Mouse (Mus musculus) limb, embryonic 13.5 days (tissue): ENCODE results near the gene Stx4a. TPM values are rescaled to one million over a fixed set of nuclear protein-coding genes. Genes with fewer than 3 reads are reported as not detected.
"Not testable (repeated sequence)": the region's sequence is repeated elsewhere in the genome, so short reads cannot be mapped to it uniquely, and the experiment has no call there.

Experiments used
- ATAC-seq: fragments of 200-750 bp; cut with Nextera tagmentation; 2 replicates; pipeline ENCODE4 v1.8.0; 2017; ENCODE audit warnings: low read depth, moderate number of reproducible peaks, moderate TSS enrichment; ENCODE audit not compliant: low FRiP score
- H3K27ac ChIP-seq: fragments of 300-500 bp; sonication (generic); 2 replicates; pipeline ENCODE4 v1.5.1; 2015; ENCODE audit warnings: inconsistent platforms, mild to moderate bottlenecking, moderate library complexity
- H3K27me3 ChIP-seq: fragments of 300-500 bp; sonication (generic); 2 replicates; pipeline ENCODE4 v1.6.1; 2015; ENCODE audit warnings: mild to moderate bottlenecking, inconsistent platforms
- H3K36me3 ChIP-seq: fragments of 300-500 bp; sonication (generic); 2 replicates; pipeline ENCODE4 v1.6.1; 2015; ENCODE audit warnings: inconsistent platforms, mild to moderate bottlenecking, moderate library complexity
- H3K4me1 ChIP-seq: fragments of 300-500 bp; sonication (generic); 2 replicates; pipeline ENCODE4 v1.6.1; 2015; ENCODE audit warnings: inconsistent platforms
- H3K4me2 ChIP-seq: fragments of 300-500 bp; sonication (generic); replicated peaks from 2 replicates; pipeline ENCODE4 v1.6.1; 2015; ENCODE audit warnings: inconsistent platforms, mild to moderate bottlenecking, moderate library complexity
- H3K4me3 ChIP-seq: fragments of 300-500 bp; sonication (generic); 2 replicates; pipeline ENCODE4 v1.5.1; 2015; ENCODE audit warnings: moderate library complexity, mild to moderate bottlenecking, inconsistent platforms
- H3K9ac ChIP-seq: fragments of 300-500 bp; sonication (generic); 2 replicates; pipeline ENCODE4 v1.6.1; 2015; ENCODE audit warnings: mild to moderate bottlenecking, inconsistent platforms
- H3K9me3 ChIP-seq: fragments of 300-500 bp; sonication (generic); 2 replicates; pipeline ENCODE4 v1.6.1; 2016; ENCODE audit warnings: inconsistent platforms
- WGBS: fragments of 180-500 bp; shearing (Covaris S2); methylation state at CpG from one replicate; pipeline ENCODE4 v1.1.7; 2015; 5-methylcytosine and 5-hydroxymethylcytosine counted together
- polyA plus RNA-seq: library from polyadenylated mRNA; unstranded; fragments of >200 nt; fragmentation: Nextera tagmentation; extraction: Ambion mirVana; gene quantifications from 2 replicates; pipeline ENCODE4 v1.2.1, GENCODE M21; 2015

Gene Stx4a
- polyA plus RNA-seq: 53.2 and 55.6 TPM in 2 replicates

DNA sequence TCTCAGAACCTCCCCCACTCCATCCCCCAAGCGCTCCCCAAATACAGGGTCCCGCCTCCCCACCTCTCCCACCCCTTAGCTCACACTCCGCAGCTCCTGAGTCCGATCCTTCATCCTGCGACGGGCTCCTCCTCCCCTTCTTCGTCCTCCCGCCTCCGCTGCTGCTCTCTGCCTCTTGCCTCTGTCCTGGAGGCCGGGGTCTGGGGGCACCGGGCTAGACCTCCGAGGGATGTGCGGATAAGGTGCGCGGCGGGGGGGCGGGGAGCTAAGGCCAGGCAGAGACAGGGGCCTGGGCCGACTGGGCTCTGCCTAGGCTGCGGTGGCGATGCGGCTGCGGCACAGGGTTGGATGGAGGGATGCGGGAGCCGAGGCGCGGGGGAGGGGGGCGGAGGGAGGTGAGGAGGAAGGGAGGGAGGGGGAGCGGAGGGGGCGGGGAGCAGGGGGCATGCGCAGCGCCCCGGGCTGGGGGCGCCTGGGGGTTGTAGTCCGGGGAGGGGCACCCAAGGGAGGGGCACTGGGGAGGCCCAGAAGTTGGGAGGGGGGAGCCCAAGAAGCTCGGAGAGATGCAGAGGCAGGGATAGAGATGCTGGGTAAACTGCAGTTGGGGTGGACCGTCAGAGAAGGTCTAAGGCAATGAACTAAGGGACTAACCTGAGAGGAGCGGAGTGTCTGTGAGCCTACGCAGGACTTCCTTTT is at the start of gene Stx4a, which contains the start of gene Stx1b:
Stx4a (plus strand) TSS at position 119 of the 696 bp plus-strand sequence.
Stx1b (minus strand) TSS at position 374 of the 696 bp plus-strand sequence.
- H3K27me3 ChIP-seq: no peaks in the 10 kb centered on the region
- no peaks in the 10 kb centered on the region for H3K9me3 ChIP-seq
- H3K4me1 ChIP-seq: peaks cover 25% of the 10 kb centered on the region
- 3% methylated on average over 29 of the region's 38 CpGs for WGBS
- H3K27ac ChIP-seq: peak within 1 kb of the TSS; percentile 77; the same call in 1 of the 2 replicates
- H3K36me3 ChIP-seq: no peaks in the 10 kb centered on the region
- peak within 1 kb of the TSS; percentile 71 for H3K4me3 ChIP-seq
- H3K4me2 ChIP-seq: peak within 1 kb of the TSS; percentile 82
- H3K9ac ChIP-seq: peak within 1 kb of the TSS; percentile 81
- ATAC-seq: peak; percentile 77

DNA sequence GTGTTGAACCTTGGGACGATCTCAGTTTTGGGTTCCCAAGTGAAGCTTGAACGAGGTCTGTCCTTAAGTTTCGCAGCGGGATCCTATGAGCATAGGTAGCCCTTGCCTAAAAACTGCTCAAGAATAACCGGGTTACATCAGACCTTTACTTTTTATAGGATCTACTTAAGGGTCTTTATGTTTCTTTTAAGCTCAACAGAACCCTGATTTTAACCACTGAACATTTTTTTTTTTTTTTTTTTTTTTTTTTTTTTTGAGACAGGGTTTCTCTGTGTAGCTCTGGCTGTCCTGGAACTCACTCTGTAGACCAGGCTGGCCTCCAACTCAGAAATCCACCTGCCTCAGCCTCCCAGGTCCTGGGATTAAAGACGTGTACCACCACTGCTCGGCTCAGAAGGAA is 48.3 kb upstream of the Stx4a start:
- not testable (repeated sequence) for H3K9me3 ChIP-seq, ATAC-seq, H3K27me3 ChIP-seq
- Histone ChIP-seq H3K9ac (peak overlapping the region; percentile 92), H3K4me2 (peak overlapping the region; percentile 81), H3K4me3 (peak overlapping the region; percentile 74), H3K4me1 (peaks cover 34% of the 10 kb centered on the region), H3K36me3 (peaks cover 30% of the 10 kb centered on the region), H3K27ac (peak overlapping the region; percentile 97)
- 74% methylated on average over 7 of the region's 7 CpGs for WGBS

DNA sequence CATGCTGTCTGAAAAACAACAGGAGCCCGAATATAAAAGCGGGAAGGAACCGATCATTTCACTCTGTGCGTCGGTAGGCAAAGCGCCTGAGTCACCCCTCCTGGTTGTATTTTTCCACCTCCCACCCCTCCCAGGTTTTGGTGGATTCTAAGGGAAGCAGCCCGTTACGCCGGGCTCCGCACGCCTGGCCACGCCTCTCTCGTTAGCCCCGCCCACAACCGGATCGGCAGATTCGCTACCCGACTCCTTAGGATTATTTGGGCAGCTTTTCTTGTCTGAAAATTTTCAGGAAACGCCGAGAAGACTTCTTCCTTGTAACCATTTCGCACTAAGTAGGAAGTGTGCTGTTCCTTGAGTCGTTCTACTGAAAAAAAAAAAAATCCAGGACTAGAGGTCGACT is 47.7 kb upstream of the Stx4a start, which contains the start of gene Setd1a:
Setd1a (plus strand) TSS at position 245 of the 400 bp plus-strand sequence.
- Histone ChIP-seq H3K9ac (peak within 1 kb of the TSS; percentile 92), H3K27me3 (no peaks in the 10 kb centered on the region), H3K27ac (peak within 1 kb of the TSS; percentile 97), H3K36me3 (peaks cover 36% of the 10 kb centered on the region), H3K4me2 (peak within 1 kb of the TSS; percentile 81), H3K9me3 (no peaks in the 10 kb centered on the region), H3K4me1 (peaks cover 30% of the 10 kb centered on the region), H3K4me3 (peak within 1 kb of the TSS; percentile 74)
- under 1% methylated on average over 23 of the region's 23 CpGs for WGBS
- peak; percentile 64 for ATAC-seq

DNA sequence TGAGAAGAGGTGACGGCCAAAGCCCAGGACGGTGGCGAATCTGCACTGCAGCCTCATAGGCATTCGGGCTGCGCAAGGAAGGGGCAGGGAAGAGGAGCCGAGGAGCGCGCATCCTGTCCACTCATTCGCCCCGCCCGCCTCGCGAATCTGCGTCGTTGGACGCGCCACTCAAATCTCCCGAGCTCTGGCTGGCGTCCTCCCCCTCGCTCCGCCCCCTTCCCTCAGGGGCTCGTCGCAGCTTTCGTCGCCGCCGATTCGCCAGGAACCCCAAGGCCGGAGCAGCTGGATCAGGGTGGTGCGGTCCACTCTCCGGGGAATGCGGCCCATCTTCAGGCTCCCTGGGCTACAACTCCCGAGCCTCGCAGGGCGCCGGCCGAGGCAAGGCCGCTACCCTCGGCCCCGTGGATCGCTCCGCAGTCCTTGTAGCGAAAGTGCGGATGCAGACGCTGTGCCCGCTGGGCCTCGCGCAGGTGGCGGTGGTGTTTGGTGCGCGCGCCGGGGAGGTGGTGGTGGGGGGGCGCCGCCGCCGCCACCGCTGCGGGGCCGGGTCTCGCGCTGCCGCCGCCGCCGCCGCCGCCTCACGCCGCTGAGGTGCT is 47.1 kb upstream of the Stx4a start:
- WGBS: under 1% methylated on average over 62 of the region's 70 CpGs
- peaks cover 42% of the 10 kb centered on the region for H3K36me3 ChIP-seq

DNA sequence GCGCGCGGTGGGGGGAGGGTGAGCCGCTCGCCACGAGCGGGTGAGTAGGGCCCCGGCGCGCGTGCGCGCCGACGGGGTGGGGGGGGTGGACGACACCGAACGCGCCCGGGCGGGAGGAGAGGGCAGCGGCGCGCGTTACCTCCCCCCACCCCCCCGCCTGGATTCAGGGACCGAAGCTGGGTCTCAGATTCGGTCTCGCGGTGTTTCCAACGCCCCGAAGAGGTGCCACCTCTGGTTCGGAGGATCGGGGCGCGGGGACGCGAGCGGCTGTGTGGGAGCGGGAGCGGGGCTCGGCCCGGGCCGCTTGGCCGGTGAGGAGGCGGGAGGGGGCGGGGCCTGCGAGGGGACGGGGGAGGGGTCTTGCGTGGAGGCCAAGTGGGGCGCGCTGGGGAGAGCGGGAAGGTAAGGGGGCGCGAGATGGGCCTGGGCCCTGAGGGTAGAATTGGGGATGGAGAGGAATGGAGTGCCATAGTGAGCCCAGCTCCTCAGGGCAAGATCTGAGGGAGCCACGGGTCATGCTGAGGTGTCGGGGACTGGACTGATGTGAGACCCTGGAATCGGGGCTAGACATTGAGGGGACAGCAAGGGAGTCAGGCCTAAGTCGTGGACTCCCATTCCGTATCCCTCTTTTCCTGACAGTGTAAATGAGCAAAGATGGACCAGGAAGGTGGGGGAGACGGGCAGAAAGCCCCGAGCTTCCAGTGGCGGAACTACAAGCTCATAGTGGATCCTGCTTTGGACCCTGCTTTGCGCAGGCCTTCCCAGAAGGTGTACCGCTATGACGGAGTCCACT is 46.4 kb upstream of the Stx4a start:
- H3K36me3 ChIP-seq: peaks cover 49% of the 10 kb centered on the region
- no peaks in the 10 kb centered on the region for H3K27me3 ChIP-seq
- H3K9ac ChIP-seq: peak overlapping the region; percentile 92
- H3K4me1 ChIP-seq: peaks cover 30% of the 10 kb centered on the region
- H3K4me3 ChIP-seq: peak overlapping the region; percentile 74
- peak; percentile 48 for ATAC-seq
- WGBS: 3% methylated on average over 38 of the region's 66 CpGs
- H3K4me2 ChIP-seq: peak overlapping the region; percentile 81
- peak overlapping the region; percentile 97 for H3K27ac ChIP-seq
- H3K9me3 ChIP-seq: no peaks in the 10 kb centered on the region

More for the DNA sequence above, 47.1 kb upstream of the Stx4a start:
- ATAC-seq: peak; percentile 91
- peak overlapping the region; percentile 97 for H3K27ac ChIP-seq
- H3K27me3 ChIP-seq: no peaks in the 10 kb centered on the region
- peak overlapping the region; percentile 81 for H3K4me2 ChIP-seq
- peak overlapping the region; percentile 74 for H3K4me3 ChIP-seq
- peak overlapping the region; percentile 92 for H3K9ac ChIP-seq
- peaks cover 30% of the 10 kb centered on the region for H3K4me1 ChIP-seq
- no peaks in the 10 kb centered on the region for H3K9me3 ChIP-seq

DNA sequence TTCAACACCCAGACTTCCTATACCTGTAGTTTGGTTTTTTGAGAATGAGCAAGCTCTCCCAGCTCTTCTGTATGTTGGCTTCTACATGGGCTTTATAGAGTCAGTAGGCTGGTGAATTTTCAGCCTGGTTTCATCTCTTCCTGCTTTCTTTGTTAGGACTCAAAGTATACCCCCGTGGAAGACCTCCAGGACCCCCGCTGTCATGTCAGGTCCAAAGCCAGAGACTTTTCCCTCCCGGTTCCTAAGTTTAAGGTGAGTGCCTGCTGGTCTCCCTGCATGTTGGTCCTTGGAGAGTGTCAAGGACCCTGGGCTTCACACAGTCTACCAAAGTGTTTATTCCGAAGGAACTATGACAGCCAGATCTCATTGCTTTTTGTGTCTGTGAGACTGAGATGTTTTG is 45.7 kb upstream of the Stx4a start:
- peaks cover 30% of the 10 kb centered on the region for H3K4me1 ChIP-seq
- WGBS: 82% methylated on average over 4 of the region's 4 CpGs
- H3K36me3 ChIP-seq: peaks cover 55% of the 10 kb centered on the region
- H3K9me3 ChIP-seq: no peaks in the 10 kb centered on the region
- no peaks in the 10 kb centered on the region for H3K27me3 ChIP-seq
- peak overlapping the region; percentile 74 for H3K4me3 ChIP-seq
- no peak for ATAC-seq
- peak overlapping the region; percentile 97; the same call in 1 of the 2 replicates for H3K27ac ChIP-seq
- peak overlapping the region; percentile 81 for H3K4me2 ChIP-seq
- H3K9ac ChIP-seq: peak overlapping the region; percentile 92

DNA sequence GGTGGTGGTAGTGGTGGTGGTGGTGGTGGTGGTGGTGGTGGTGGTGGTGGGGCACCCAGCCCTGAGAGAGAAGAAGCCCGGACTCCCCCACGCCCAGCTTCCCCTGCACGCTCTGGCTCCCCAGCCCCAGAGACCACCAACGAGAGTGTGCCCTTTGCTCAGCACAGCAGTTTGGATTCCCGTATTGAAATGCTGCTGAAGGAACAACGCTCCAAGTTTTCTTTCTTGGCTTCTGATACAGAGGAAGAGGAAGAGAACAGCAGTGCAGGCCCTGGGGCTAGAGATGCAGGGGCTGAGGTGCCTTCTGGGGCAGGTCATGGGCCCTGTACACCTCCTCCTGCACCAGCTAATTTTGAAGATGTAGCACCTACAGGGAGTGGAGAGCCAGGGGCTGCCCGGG is 38.8 kb upstream of the Stx4a start, which contains the start of gene Gm49388:
Gm49388 (plus strand) TSS at position 301 of the 400 bp plus-strand sequence.
- Histone ChIP-seq H3K4me1 (no peaks in the 10 kb centered on the region), H3K4me3 (no peak within 1 kb of the TSS), H3K9ac (no peak within 1 kb of the TSS), H3K27ac (no peak within 1 kb of the TSS), H3K9me3 (no peaks in the 10 kb centered on the region), H3K27me3 (no peaks in the 10 kb centered on the region), H3K4me2 (no peak within 1 kb of the TSS), H3K36me3 (peaks cover 99% of the 10 kb centered on the region)
- 91% methylated on average over 7 of the region's 7 CpGs for WGBS
- ATAC-seq: no peak

DNA sequence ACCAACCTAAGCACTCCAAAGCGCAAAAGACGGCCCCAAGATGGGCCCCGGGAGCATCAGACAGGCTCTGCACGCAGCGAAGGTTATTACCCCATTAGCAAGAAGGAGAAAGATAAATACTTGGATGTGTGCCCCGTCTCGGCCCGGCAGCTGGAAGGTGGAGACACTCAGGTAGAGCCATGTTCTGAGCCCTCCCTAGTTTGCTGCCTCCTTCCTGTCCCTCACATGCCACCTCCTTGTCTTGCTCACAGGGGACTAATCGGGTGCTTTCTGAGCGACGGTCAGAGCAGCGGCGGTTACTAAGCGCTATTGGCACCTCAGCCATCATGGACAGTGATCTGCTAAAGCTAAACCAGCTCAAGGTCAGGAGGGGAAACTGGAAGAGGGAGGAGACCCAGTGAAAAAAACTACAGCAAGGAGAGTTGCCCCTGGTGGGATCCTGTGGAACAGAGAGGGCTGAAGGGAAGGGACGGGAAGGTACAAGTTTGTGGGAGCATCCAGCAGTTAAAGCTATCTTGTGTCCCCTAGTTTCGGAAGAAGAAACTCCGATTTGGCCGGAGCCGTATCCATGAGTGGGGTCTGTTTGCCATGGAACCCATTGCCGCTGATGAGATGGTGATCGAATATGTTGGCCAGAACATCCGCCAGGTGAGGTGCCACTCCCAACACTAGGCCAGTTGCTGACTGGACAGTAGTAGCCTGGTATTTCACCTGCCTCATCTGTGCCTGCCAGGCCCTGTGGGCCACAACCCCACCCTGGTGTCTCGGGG is 26.8 kb upstream of the Stx4a start:
- H3K9me3 ChIP-seq: no peaks in the 10 kb centered on the region
- H3K36me3 ChIP-seq: peaks cover 90% of the 10 kb centered on the region
- no peak overlapping the region for H3K27ac ChIP-seq
- H3K4me1 ChIP-seq: peaks cover 16% of the 10 kb centered on the region; the same call in 1 of the 2 replicates
- H3K4me3 ChIP-seq: no peak overlapping the region
- no peaks in the 10 kb centered on the region for H3K27me3 ChIP-seq
- H3K4me2 ChIP-seq: no peak overlapping the region
- no peak overlapping the region for H3K9ac ChIP-seq
- no peak for ATAC-seq
- 91% methylated on average over 23 of the region's 23 CpGs for WGBS

DNA sequence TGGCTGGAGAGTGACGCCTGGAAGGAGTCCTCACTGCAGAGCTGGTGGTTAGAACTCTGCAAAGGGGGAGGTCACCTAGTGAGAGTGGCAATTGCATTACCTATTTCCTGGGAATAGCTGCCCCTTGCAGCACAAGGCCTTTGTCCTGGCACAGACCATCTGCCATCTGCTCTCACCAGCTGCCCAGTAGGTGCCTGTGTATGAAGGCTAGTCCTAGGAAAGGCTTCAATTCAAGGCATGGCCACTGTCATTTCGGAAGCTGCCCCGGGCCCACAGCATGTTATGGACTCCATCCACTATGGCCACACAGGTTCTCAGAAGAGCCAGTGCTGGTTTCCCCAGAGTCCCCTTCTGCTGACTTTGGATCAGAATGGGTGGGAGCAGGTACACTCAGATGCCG is 25.5 kb upstream of the Stx4a start:
- Histone ChIP-seq H3K9me3 (no peaks in the 10 kb centered on the region), H3K4me2 (no peak overlapping the region), H3K27ac (no peak overlapping the region), H3K27me3 (no peaks in the 10 kb centered on the region), H3K36me3 (peaks cover 89% of the 10 kb centered on the region), H3K9ac (no peak overlapping the region), H3K4me3 (no peak overlapping the region), H3K4me1 (peaks cover 16% of the 10 kb centered on the region; the same call in 1 of the 2 replicates)
- WGBS: 88% methylated on average over 4 of the region's 4 CpGs
- ATAC-seq: no peak

DNA sequence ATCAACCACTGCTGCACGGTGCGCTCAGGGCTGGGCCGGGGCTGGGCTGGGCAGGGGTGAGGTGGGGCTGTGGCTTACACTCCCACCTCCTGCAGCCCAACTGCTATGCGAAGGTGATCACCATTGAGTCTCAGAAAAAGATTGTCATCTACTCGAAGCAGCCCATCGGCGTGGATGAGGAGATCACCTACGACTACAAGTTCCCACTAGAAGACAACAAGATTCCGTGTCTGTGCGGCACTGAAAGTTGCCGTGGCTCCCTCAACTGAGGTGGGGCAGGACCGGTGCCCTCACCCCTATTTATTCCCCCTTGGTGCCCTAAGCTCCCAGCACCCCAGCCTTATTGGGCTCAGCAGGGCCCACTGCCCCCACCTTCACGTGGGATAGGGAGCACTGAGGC is 24.9 kb upstream of the Stx4a start:
- no peak for ATAC-seq
- H3K36me3 ChIP-seq: peaks cover 89% of the 10 kb centered on the region
- 86% methylated on average over 13 of the region's 13 CpGs for WGBS
- no peak overlapping the region for H3K4me3 ChIP-seq
- H3K4me2 ChIP-seq: no peak overlapping the region
- no peaks in the 10 kb centered on the region for H3K27me3 ChIP-seq
- no peaks in the 10 kb centered on the region for H3K9me3 ChIP-seq
- H3K27ac ChIP-seq: peak overlapping the region; percentile 10; the same call in 1 of the 2 replicates
- peaks cover 16% of the 10 kb centered on the region; the same call in 1 of the 2 replicates for H3K4me1 ChIP-seq
- no peak overlapping the region for H3K9ac ChIP-seq

DNA sequence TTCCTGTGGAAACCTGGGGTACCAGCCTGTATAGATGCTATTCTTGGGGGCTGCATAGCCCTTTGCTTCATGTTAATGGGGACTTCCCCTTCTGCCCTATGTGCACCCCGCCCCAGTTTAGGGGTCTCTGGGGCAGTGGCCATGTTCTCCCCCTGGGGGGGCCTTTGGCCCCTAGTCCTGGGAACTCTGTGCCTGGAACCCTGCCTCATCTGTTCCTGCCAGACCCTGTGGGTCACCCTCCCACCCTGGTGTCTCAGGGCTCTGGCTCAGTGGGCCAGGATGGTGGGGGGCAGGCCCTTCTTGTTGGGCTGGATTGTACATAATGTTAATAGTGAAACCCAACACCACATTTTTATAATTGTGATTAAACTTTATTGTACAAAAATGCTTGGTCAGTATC is 24.4 kb upstream of the Stx4a start:
- no peaks in the 10 kb centered on the region for H3K27me3 ChIP-seq
- H3K4me1 ChIP-seq: peaks cover 16% of the 10 kb centered on the region; the same call in 1 of the 2 replicates
- no peak overlapping the region for H3K9ac ChIP-seq
- 87% methylated on average over 1 of the region's 1 CpGs for WGBS
- no peak for ATAC-seq
- H3K9me3 ChIP-seq: no peaks in the 10 kb centered on the region
- H3K36me3 ChIP-seq: peaks cover 90% of the 10 kb centered on the region
- H3K27ac ChIP-seq: peak overlapping the region; percentile 10; the same call in 1 of the 2 replicates
- no peak overlapping the region for H3K4me3 ChIP-seq
- H3K4me2 ChIP-seq: no peak overlapping the region
